Mouse (Mus musculus) forebrain, postnatal 0 days (tissue): ENCODE measurements around the gene Gm4881. TPM values are rescaled to one million over a fixed set of nuclear protein-coding genes. Genes with fewer than 3 reads are reported as not detected.
A peak's percentile ranks its signal among the peaks of the same experiment; 100 is the strongest.

Experiments
- ATAC-seq: fragments of 200-750 bp; cut with Nextera tagmentation; 2 replicates; pipeline ENCODE4 v1.8.0; 2017; ENCODE audit warnings: mild to moderate bottlenecking, moderate library complexity
- DNase-seq: peaks from one replicate; pipeline ENCODE4 v3.0.0-alpha.2; 2015
- H3K27ac ChIP-seq: fragments of 300-500 bp; sonication (generic); 2 replicates; pipeline ENCODE4 v1.5.1; 2014; ENCODE audit warnings: low read depth, mild to moderate bottlenecking, antibody characterized with exemption, low read length, moderate library complexity, mixed read lengths
- H3K27me3 ChIP-seq: fragments of 300-500 bp; sonication (generic); 2 replicates; pipeline ENCODE4 v1.6.1; 2014; ENCODE audit warnings: mild to moderate bottlenecking, low read length, mixed read lengths; ENCODE audit not compliant: insufficient read depth
- H3K36me3 ChIP-seq: fragments of 300-500 bp; sonication (generic); 2 replicates; pipeline ENCODE4 v1.6.1; 2014; ENCODE audit warnings: mild to moderate bottlenecking, moderate library complexity; ENCODE audit not compliant: insufficient read depth
- H3K4me1 ChIP-seq: fragments of 300-500 bp; sonication (generic); 2 replicates; pipeline ENCODE4 v1.6.1; 2014; ENCODE audit warnings: antibody characterized with exemption; ENCODE audit not compliant: insufficient read depth
- H3K4me2 ChIP-seq: fragments of 300-500 bp; sonication (generic); 2 replicates; pipeline ENCODE4 v1.6.1; 2014; ENCODE audit warnings: low read depth, mild to moderate bottlenecking, moderate library complexity
- H3K4me3 ChIP-seq: fragments of 300-500 bp; sonication (generic); 2 replicates; pipeline ENCODE4 v1.5.1; 2014; ENCODE audit warnings: low read depth, low read length, mixed read lengths
- H3K9ac ChIP-seq: fragments of 300-500 bp; sonication (generic); 2 replicates; pipeline ENCODE4 v1.6.1; 2014; ENCODE audit warnings: mild to moderate bottlenecking
- H3K9me3 ChIP-seq: fragments of 300-500 bp; sonication (generic); 2 replicates; pipeline ENCODE4 v1.6.1; 2016; ENCODE audit warnings: low read length
- CTCF ChIP-seq: sonication (generic); IDR thresholded peaks from 2 replicates; pipeline ENCODE4 v1.5.1; 2016; ENCODE audit warnings: antibody characterized with exemption, control low read depth, low read depth
- WGBS: fragments of 180-500 bp; shearing (Covaris S2); extraction: QIAGEN DNeasy Blood & Tissue Kit; methylation state at CpG from one replicate; pipeline ENCODE4 v1.1.7; 2014; 5-methylcytosine and 5-hydroxymethylcytosine counted together
- polyA plus RNA-seq: library from polyadenylated mRNA; unstranded; fragments of >200 nt; fragmentation: Nextera tagmentation; extraction: Ambion mirVana; gene quantifications from 2 replicates; pipeline ENCODE4 v1.2.1, GENCODE M21; 2015
- total RNA-seq: library from RNA; depleted of rRNA; stranded (reverse); fragments of >200 nt; gene quantifications from 2 replicates; pipeline ENCODE4 v1.2.3, GENCODE M21; 2014; rRNA removed

Gene Gm4881
- total RNA-seq (0.54 and 2.1 TPM in 2 replicates), polyA plus RNA-seq (0.33 and 0.97 TPM in 2 replicates)

- no peaks in the 10 kb centered on the region for H3K4me1 ChIP-seq
- H3K4me3 ChIP-seq, result peak within 1 kb of the TSS; percentile 37
- no peaks in the 10 kb centered on the region for H3K36me3 ChIP-seq
- peak within 1 kb of the TSS; percentile 63 for H3K4me2 ChIP-seq
- DNase-seq (no peak), ATAC-seq (no peak)
- no peaks in the 10 kb centered on the region for H3K9me3 ChIP-seq
- H3K27me3 ChIP-seq, result peaks cover 79% of the 10 kb centered on the region
- WGBS, result 4% methylated on average over 68 of the region's 72 CpGs
- H3K27ac ChIP-seq, result no peak within 1 kb of the TSS
- no peak within 1 kb of the TSS for H3K9ac ChIP-seq
- no peak for TF ChIP-seq CTCF
These were observed at the start of gene Gm4881 for GRCm38 (mm10) chr7:24944257-24944950. Gene Gm4881 (minus strand): TSS chr7:24944494.

DNA sequence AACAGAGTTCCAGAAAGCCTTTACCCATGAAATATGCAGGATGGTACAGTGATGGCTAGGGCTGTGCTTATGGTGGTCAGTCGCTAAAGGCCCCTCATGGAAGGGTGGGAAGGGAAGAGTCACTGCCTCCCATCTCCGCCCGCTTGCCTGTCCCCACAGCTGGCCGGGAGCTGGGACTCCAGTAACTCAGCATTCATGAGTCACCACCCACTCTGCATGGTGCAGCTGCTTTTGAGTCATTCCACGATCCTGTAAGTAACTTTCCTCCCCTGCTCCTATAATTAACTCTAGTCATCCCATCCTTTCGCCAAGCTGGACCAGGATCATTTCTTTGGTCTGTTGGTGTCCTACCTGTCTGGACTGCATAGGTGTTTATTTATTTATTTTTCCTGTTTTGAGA, 48.8 kb upstream of the Gm4881 start:
- TF ChIP-seq CTCF, result no peak
- H3K9ac ChIP-seq, result no peak overlapping the region
- H3K36me3 ChIP-seq, result peaks cover 89% of the 10 kb centered on the region
- no peak overlapping the region for H3K4me3 ChIP-seq
- no peaks in the 10 kb centered on the region for H3K4me1 ChIP-seq
- no peak overlapping the region for H3K4me2 ChIP-seq
- DNase-seq, result no peak
- 70% methylated on average over 6 of the region's 6 CpGs for WGBS
- H3K27ac ChIP-seq, result no peak overlapping the region
- ATAC-seq, result no peak
- no peaks in the 10 kb centered on the region for H3K27me3 ChIP-seq
- H3K9me3 ChIP-seq, result no peaks in the 10 kb centered on the region

GRCm38 (mm10) chr7:24990478-24990877, 46.2 kb upstream of the Gm4881 start:
- no peak for DNase-seq
- no peak overlapping the region for H3K4me2 ChIP-seq
- no peak overlapping the region for H3K9ac ChIP-seq
- no peak overlapping the region for H3K27ac ChIP-seq
- no peak overlapping the region for H3K4me3 ChIP-seq
- 83% methylated on average over 8 of the region's 8 CpGs for WGBS
- no peaks in the 10 kb centered on the region for H3K9me3 ChIP-seq
- no peaks in the 10 kb centered on the region for H3K4me1 ChIP-seq
- peaks cover 90% of the 10 kb centered on the region for H3K36me3 ChIP-seq
- H3K27me3 ChIP-seq, result no peaks in the 10 kb centered on the region
- TF ChIP-seq CTCF, result no peak
- no peak for ATAC-seq

- Histone ChIP-seq H3K27ac (no peak overlapping the region), H3K4me3 (no peak overlapping the region), H3K27me3 (no peaks in the 10 kb centered on the region), H3K4me2 (no peak overlapping the region), H3K4me1 (no peaks in the 10 kb centered on the region), H3K9ac (no peak overlapping the region), H3K36me3 (peaks cover 88% of the 10 kb centered on the region), H3K9me3 (no peaks in the 10 kb centered on the region)
- no peak for TF ChIP-seq CTCF
- WGBS, result 90% methylated on average over 14 of the region's 14 CpGs
- ATAC-seq (no peak), DNase-seq (no peak)
These were observed 43.6 kb upstream of the Gm4881 start for GRCm38 (mm10) chr7:24987941-24988340.

DNA sequence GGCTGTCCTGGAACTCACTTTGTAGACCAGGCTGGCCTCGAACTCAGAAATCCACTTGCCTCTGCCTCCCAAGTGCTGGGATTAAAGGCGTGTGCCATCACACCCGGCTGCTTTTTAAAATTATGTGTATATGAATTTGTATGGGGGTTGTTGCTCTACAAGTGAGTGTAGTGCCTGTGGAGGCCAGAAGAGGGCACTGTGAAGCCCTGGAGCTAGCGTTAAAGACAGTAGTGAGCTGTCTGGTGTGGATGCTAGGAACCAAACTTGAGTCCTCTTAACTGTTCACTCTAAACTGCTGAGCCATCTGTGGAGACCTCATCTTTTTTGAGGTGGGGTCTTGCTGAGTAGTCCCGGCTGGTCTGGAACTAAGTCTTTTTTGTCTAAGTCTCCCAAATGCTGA, 41.5 kb upstream of the Gm4881 start:
- H3K4me3 ChIP-seq, result no peak overlapping the region
- H3K9ac ChIP-seq, result no peak overlapping the region
- H3K9me3 ChIP-seq, result no peaks in the 10 kb centered on the region
- TF ChIP-seq CTCF, result peak; percentile 62
- no peaks in the 10 kb centered on the region for H3K27me3 ChIP-seq
- peak; percentile 40 for DNase-seq
- H3K27ac ChIP-seq, result no peak overlapping the region
- no peaks in the 10 kb centered on the region for H3K4me1 ChIP-seq
- no peak overlapping the region for H3K4me2 ChIP-seq
- peaks cover 92% of the 10 kb centered on the region for H3K36me3 ChIP-seq
- ATAC-seq, result 0 out of 2 replicates have a peak, but pooled peaks have one; percentile 26
- WGBS, result 71% methylated on average over 5 of the region's 5 CpGs

- H3K4me2 ChIP-seq, result no peak overlapping the region
- 88% methylated on average over 2 of the region's 2 CpGs for WGBS
- no peak overlapping the region for H3K27ac ChIP-seq
- no peaks in the 10 kb centered on the region for H3K9me3 ChIP-seq
- H3K4me3 ChIP-seq, result no peak overlapping the region
- ATAC-seq, result no peak
- peak; percentile 35; the same call in 1 of the 2 replicates for TF ChIP-seq CTCF
- peaks cover 92% of the 10 kb centered on the region for H3K36me3 ChIP-seq
- no peaks in the 10 kb centered on the region for H3K4me1 ChIP-seq
- no peaks in the 10 kb centered on the region for H3K27me3 ChIP-seq
- H3K9ac ChIP-seq, result no peak overlapping the region
- no peak for DNase-seq
These were observed 40.0 kb upstream of the Gm4881 start for GRCm38 (mm10) chr7:24984307-24984706.

DNA sequence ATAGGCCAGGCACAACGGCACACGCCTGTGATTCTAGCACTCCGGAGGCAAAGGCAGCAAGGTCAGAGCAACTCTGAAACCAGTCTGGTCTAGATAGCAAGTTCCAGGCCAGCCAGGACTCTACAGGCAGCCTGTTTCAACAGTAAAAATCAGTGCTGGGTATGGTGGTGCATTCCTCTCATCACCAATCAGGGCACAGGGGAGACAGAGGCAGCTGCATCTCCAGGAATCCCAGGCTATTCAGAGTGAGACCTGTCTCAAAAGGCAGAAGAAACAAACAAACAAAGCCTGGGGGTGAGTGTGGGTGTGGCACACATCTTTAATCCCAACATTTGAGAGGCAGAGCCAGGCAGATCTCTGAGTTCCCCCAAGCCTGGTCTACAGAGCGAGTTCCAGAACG, 39.1 kb upstream of the Gm4881 start:
- no peaks in the 10 kb centered on the region for H3K27me3 ChIP-seq
- H3K27ac ChIP-seq, result no peak overlapping the region
- no peak overlapping the region for H3K4me3 ChIP-seq
- H3K4me2 ChIP-seq, result no peak overlapping the region
- ATAC-seq (no peak), DNase-seq (no peak)
- WGBS, result 88% methylated on average over 5 of the region's 5 CpGs
- no peaks in the 10 kb centered on the region for H3K9me3 ChIP-seq
- no peaks in the 10 kb centered on the region for H3K4me1 ChIP-seq
- H3K36me3 ChIP-seq, result peaks cover 92% of the 10 kb centered on the region
- no peak for TF ChIP-seq CTCF
- H3K9ac ChIP-seq, result no peak overlapping the region
